9 mouse cellular contexts compared by ENCODE assay signal in the genomic region with DNA sequence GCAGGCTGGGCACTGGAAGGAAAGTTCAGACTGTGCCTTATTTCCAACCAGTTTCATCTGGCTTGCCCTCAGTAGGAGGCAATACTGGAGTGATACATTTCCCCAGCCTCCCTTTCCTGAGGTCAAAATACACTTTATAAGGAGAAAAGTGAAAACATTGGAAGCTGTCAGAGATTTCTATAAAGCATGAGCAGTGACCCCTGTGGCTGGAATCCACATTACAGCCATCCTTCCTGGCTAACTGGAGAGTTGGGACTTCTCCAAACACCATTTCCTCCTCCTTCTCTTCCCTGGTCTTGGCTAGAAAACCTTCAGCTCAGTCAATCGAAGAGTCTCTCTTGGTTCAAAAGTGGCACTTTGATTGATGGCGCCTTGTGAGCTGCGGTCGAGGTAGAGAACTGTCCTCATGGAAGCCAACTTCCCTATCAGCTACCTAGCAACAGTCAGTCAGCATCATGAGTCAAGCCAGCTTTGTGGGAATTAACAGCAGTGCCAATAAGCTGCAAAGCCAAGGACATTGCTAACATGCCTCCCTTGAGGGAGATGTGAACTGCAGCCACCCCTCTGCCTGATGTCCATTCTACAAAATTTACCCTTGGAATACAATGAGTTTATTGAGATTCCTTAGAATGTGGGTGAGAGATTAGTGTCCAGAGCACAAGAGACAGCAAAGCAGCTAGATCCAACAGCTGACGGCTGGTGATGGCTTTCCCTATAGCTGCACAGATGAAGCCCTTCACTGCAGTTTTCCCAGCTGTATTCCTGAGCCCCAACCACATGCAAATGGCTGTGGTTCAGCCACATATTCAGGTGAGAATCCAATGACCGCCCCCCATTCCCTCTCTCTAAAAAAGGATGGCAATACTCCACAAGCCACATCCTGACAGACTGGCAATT. TPM values are rescaled to one million over a fixed set of nuclear protein-coding genes. Genes with fewer than 3 reads are reported as not detected.
DNase-seq lines count a peak whose midpoint lies in the region; TF ChIP-seq lines count a peak whose summit lies in the region.
"Had no signal": no experiment of that assay in that cellular context is flagged by ENCODE, and none has a peak within 500 bp of the region (broad histone marks: within the 10 kb centered on the region; RNA-seq: fewer than 3 reads in every experiment).

No protein-coding gene starts in this region.

- no peaks in the 10 kb centered on the region for H3K27me3 ChIP-seq in heart, adult 2 months (ENCODE audit: control insufficient read depth, insufficient read depth, low read length)
- no peaks in the 10 kb centered on the region for H3K27me3 ChIP-seq in heart, embryonic 10.5 days (ENCODE audit: insufficient read depth, poor library complexity, severe bottlenecking)
- H3K27me3 ChIP-seq: embryonic facial prominence, embryonic 12.5 days had no signal

- intact Hi-C loops in heart, adult 2 months (cut with DNase I) = no loop called here
- intact Hi-C loops in heart, postnatal 36 days (cut with DNase I) = no loop called here

- DNase-seq in heart, adult 2 months = peak; percentile 19 to 27
- no peak for DNase-seq in heart, embryonic 10.5 days (ENCODE audit: low spot score)
- peak; percentile 5 for DNase-seq in urinary bladder, postnatal 14 days (ENCODE audit: low spot score)
- DNase-seq in urinary bladder, postnatal 10 days (ENCODE audit: low spot score) = no peak
- peak; percentile 16 to 31 for DNase-seq in heart, postnatal 36 days
- DNase-seq in thymus, postnatal 14 days = no peak
- DNase-seq in thymus, postnatal 25 days = no peak
- no peak for DNase-seq in layer of hippocampus, adult 9-11 months

- peak; percentile 61 for TF ChIP-seq CTCF in heart, adult 2 months (IDR thresholded peaks at IDR 0.05)

- 44% methylated on average over 6 of the region's 6 CpGs for WGBS in heart, adult 2 months
- 67% methylated on average over 6 of the region's 6 CpGs for WGBS in heart, embryonic 10.5 days

- TF ChIP-seq POLR2A in heart, adult 2 months (IDR thresholded peaks at IDR 0.05; ENCODE audit: insufficient read depth, low read depth, low read length) = no peak

- no peak overlapping the region for H3K9ac ChIP-seq in heart, adult 2 months (ENCODE audit: low read depth, low read length)
- H3K9ac ChIP-seq: embryonic facial prominence, embryonic 12.5 days had no signal

- H3K36me3 ChIP-seq in heart, adult 2 months (ENCODE audit: control insufficient read depth, insufficient read depth, low read length) = no peaks in the 10 kb centered on the region
- no peaks in the 10 kb centered on the region for H3K36me3 ChIP-seq in heart, embryonic 10.5 days
- H3K36me3 ChIP-seq: embryonic facial prominence, embryonic 12.5 days had no signal

- no peak overlapping the region for H3K4me3 ChIP-seq in heart, adult 2 months
- no peak overlapping the region for H3K4me3 ChIP-seq in heart, embryonic 10.5 days
- H3K4me3 ChIP-seq: embryonic facial prominence, embryonic 12.5 days had no signal

- H3K27ac ChIP-seq in heart, adult 2 months = no peak overlapping the region
- H3K27ac ChIP-seq in heart, embryonic 10.5 days = no peak overlapping the region
- H3K27ac ChIP-seq: embryonic facial prominence, embryonic 12.5 days had no signal

- H3K9me3 ChIP-seq in heart, embryonic 10.5 days = no peaks in the 10 kb centered on the region
- H3K9me3 ChIP-seq: embryonic facial prominence, embryonic 12.5 days had no signal

- TF ChIP-seq EP300 in heart, adult 2 months (IDR thresholded peaks at IDR 0.05; ENCODE audit: insufficient read depth, low read depth, low read length) = no peak

- H3K79me2 ChIP-seq in heart, adult 2 months (replicated peaks; ENCODE audit: control insufficient read depth, insufficient read depth, low read length) = no peaks in the 10 kb centered on the region

- peaks cover 1% of the 10 kb centered on the region for H3K4me1 ChIP-seq in heart, adult 2 months (ENCODE audit: control insufficient read depth, insufficient read depth, low read length)
- H3K4me1 ChIP-seq in heart, embryonic 10.5 days = no peaks in the 10 kb centered on the region
- H3K4me1 ChIP-seq: embryonic facial prominence, embryonic 12.5 days had no signal

RNA-seq across cellular contexts. Expression of gene Gria1, which starts 40.7 kb away (rescaled TPM):
- under 1 TPM; 0.14 to 0.16 TPM for total RNA-seq in heart, adult 2 months (2021)
- 0.29 and 0.44 TPM in 2 replicates for polyA plus RNA-seq in heart, adult 2 months (2012; rRNA removed)
- 0.58 and 0.64 TPM in 2 replicates for polyA plus RNA-seq in heart, embryonic 10.5 days (2016; fragmentation: Nextera tagmentation; extraction: Ambion mirVana)
- total RNA-seq in heart, postnatal 36 days (2021) = under 1 TPM; 0.08 to 0.49 TPM

Comparison
In these comparisons a context has a peak if more than half of its experiments do, and no peak if none do; other contexts are left out.
1. DNase-seq: peak in heart, adult 2 months (2 of 2), urinary bladder, postnatal 14 days (single experiment) and heart, postnatal 36 days (2 of 2); none in heart, embryonic 10.5 days (single experiment), urinary bladder, postnatal 10 days (single experiment), thymus, postnatal 14 days (single experiment), thymus, postnatal 25 days (single experiment) and layer of hippocampus, adult 9-11 months (single experiment).